Mouse (Mus musculus): ENCODE measurements around the gene Pfn1. TPM values are rescaled to one million over a fixed set of nuclear protein-coding genes. Genes with fewer than 3 reads are reported as not detected.

Gene Pfn1
- total RNA-seq, 2 experiments from 2014 or later = 284 to 293 TPM

DNA sequence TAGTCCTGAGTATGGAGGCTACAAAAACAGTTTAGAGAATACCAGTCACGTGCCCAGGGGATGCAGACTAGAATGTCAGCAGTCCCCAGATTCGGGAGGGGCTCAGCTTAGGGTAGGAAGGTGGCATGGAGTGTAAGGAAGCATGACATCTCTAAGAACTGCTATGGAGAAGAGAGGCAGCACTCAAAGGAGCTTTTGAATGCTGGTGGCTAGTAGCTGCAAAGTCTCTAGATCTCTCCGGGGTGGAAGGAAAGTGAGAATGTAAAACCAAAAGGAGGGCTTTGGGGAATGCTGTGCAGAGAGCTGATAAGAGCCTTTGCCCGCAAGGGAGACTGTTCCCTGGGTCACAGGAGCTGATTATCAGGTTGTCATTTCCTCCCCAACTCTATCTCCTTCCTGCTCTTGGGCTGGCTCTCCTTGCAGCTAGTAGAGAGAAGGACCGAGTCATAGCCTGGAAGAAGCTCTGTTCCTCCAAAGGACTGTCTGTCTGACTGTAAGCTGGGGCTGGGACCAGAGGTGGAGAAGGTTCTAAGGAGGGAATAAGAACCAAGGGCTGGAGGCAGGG lies 15.6 kb downstream of the Pfn1 start, which contains the start of gene Gp1ba:
Gene Gp1ba (plus strand): TSS at position 409 of the 565 bp plus-strand sequence.
- DNase-seq = no peak

DNA sequence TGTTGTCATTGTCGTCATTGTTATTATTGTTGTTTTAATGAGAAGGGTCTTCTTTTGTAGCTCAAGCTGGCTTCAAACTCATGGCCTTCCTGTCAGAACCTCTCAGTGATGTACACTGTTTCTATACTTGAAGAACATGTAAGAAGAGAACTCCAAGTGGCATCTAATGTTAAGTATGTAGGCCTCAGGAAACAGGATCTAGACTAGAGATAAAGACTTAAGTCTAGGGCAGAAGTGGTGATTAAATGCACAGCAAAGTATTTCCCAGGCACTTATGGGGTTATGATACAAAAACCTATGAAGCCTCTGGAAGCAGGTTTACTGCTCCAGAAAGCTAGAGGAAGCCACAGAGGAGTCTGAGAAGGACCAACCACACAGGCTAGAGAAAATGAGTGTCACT lies 16.2 kb downstream of the Pfn1 start:
- DNase-seq = no peak

DNA sequence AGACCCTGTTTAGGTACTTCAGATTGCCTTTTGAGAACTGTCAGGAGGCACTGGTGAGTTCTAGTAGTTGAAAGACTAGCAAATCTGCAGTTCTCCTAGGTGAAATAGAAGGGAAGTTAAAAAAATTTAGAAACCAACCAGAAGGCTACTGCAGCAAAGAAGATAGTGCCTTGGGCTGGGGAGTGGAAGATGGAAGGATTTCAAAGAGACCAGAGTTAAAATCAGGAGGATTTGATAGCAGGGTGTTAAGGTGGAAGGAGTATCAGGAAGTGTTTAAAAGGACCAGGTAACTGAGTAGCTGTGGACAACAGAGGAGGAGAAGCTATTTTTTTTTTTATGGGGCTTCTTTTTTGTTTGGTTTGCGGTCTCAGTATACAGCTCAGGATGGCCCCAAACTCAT lies 16.7 kb downstream of the Pfn1 start:
- no peak for DNase-seq

DNA sequence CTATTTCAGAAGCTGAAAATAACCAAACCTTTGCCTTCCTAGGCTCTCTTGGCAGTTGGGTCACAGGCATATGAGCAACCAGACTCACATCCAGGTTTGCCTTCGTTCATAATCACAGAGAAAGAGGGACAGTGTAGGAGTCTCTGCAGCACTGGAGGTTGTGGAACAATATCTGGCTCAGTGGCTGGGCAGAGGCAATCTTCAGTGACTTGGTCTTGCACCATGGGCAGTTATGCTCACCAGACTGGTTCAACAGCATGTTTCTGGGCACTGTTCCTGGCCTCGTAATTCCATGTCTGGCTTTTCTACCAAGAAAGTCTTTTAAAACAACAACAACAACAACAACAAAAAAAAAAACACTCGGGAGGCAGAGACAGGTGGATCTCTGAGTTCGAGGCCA lies 18.8 kb downstream of the Pfn1 start:
- no peak for DNase-seq

DNA sequence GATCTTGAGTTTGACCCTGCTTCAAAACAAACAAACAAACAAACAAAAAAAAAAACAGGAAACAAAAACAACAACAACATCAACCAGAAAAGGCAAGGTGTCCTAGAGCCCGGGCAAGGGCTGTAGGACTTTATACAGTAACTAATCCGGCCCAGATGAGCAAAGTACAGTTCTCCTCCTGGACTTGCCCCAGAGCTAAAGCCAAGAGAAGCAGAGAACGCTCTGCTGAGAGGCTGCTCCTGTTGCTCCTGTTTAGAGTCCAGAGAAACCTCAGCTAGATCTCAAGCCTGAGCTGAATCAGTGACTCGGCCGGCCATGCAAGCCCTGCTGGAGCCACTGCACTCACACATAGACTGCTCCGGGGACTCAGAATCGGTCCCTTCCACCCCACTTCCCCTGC lies 24.3 kb downstream of the Pfn1 start:
- DNase-seq = no peak

DNA sequence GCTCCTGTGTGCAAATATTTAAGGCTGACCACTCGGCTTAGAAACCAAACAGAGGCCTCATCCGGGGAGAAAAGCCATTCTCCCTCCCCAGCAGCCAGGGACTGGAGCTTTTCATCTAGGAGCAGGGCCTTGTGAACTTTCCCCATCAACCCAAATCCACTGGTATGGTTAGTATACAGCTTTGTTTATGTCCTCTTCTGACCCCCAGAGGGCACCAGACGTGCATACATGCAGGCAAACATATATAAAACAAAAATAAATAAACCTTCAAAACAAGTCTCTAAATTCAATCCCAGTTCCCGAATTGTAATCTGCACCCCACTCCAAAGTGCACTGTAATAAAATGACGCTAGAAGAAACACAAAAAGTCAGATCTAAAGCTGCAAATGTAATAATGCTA lies 24.9 kb downstream of the Pfn1 start:
- no peak for DNase-seq

DNA sequence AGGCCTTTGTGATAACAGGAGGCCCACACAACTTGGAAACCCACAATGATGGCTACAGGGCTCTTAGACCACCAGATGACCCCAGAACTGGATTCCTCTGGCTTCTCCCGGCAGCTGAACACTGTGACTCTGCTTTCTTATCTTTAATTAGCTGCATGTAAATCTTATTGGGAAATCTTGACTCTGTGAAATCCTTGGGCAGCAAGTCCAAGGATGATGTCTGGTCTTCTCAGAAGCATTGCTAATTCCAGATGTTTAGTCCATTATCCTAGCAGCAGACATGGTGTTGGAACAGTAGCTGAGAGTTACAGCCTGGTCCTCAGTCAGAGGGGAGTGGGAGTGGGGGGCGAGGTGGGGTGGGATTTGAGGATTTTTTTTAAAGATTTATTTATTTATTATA lies 26.0 kb downstream of the Pfn1 start:
- DNase-seq = no peak

DNA sequence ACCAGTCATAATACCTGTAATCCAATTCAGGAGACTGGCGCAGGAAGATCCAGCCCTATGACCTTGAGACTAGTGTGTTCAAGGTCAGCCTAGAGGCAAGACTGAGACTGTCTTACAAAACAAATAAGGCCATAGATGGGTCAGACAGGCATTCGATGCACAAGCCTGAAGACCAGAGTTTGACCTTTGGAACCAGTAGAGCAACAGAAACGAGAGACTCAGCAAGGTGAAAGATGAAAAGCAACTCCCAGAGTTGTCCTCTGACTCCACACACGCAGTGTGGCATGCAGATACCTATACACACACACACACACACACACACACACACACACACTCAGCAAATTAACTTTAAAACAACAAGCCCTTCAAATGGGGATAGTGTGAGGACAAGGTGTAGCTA lies 27.6 kb downstream of the Pfn1 start:
- DNase-seq = no peak

DNA sequence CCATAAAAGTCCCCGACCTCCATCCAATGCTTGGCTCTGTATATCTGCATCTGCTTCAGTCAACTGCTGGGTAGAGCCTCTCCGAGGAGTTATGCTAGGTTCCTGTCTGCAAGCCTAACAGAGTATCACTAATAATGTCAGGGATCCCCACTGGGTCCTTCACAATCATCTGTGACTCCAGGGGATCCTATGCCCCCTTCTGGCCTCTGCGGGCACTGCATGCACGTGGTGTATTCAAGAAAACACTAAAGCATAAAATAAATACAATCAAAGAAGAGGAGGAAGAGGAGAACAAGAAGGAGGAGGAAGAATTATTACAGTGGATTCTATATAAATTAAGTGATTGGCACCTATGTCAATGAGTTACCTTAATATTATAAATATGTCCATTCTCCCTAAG lies 29.0 kb downstream of the Pfn1 start:
- no peak for DNase-seq

DNA sequence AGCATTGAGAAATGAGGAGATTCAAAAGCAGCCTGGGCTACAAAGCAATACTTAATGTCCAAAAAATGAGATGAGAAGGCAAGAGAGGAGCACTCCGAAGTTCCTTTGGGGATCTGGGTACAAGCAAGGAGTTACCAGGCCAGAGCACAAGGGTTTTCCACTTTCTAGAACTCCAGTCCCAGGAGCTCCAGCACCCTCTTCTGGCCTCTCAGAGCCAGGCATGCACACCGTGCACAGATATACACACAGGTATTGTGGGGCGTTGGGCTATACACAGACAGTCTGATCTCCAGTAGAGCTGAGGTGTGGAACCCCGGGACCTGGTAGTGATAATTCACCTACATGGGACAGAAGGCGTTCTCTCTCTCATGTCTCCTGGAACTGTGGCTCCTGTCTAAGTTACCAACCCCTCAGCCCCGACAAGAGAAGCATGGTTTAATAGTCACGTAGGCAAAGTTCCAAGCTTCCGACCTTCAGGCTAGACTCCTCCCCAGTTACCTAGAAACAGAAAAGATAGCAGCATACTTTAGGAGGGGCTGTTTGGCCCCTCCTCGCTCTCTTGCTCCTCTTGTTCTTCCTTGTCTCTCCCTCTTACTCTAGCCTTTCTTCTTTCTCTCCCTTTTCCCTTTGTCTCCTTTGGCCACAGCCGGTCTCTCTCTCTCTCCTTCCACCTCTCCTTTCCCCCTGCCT lies 31.2 kb downstream of the Pfn1 start:
- no peak for DNase-seq

DNA sequence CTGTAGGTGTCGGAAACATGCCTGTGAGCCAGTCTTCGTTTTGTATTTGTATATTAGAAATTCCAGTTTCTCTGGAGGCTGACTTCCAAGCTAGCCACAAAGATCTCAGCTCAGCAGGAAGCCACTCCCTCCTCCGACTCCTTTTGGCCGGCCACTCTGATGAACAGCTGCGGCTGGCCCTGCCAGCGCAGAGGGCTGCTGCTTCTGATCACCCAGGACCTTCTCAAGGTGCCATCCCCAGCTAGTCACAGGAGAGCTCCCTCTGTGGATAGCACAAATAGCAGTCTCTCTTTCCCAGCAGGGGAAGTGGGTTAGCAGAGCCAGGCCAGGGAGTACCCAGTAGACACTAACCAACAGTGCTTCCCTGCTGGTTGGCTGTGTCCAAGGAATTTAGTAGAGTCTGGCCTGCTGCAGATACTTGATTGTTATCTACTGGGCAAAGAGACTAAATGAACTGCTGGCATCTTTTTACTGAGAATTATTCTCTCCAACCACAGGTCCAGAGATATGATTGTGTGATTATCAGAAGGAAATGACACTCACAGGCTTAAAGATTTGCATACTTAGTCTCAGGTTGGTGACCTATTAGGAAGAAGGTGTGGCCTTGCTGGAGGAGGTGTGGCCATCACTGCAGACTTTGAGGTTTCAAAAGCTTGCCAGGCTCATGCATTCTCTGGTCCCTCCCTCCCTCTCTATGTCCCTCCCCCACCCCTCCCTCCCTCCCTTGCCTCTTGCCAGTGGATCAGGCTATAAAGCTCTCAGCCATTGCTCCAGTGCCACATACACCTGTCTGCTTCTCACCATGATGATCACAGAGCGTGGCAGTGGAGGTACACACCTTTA lies 32.3 kb downstream of the Pfn1 start:
- DNase-seq = peak; percentile 67

DNA sequence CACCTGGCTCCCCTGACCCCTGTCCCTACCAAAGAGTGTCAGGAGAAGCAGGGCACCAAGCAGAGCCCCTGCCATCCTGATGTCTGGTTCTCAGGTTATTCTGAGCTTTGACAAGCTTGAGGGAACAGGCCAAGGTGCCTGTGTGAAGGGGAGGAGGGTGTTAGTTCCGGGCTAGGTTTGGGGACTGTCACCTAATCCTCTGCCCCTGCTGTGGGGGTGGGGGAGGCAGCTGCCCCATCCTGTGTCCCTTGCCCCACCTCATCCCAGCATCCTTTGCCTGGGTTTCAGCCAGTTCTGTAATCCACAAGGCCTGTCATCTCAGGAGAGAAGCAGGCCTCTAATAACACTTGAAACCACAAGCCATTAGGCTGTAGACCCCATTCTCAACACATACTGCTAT lies 35.3 kb downstream of the Pfn1 start, which contains the start of gene Chrne:
Gene Chrne (minus strand): TSS at position 116 of the 400 bp plus-strand sequence.
- peak; percentile 70 for DNase-seq

DNA sequence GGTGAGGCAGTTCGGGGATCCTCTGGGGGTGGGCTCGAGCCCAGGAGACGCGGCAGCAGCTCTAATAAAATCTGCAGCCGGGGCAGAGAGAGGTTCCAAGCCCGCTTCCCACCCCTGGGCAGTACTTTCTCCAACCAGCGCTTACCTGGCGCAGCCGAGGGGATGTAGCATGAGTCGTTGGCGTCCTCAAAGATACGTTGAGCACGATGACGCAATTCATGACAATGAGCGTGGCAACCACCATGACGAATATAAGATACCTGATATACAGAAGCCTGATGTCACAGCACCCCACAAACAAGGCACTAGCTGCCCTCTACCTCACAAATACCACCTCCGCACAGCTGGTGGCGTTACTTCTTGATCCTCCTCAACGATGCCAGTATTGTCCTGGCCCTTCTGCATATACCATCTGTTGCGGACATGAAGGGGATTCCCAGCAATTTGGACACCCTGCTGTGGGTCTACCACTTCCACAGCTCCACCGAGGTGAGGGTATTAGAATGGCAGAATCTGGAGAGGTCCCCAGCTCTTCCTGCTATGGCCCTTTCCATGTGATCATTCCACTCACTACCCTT lies 38.8 kb downstream of the Pfn1 start, which contains the start of gene 4930544D05Rik:
Gene 4930544D05Rik (plus strand): TSS at position 333 of the 578 bp plus-strand sequence.
- no peak for DNase-seq

DNA sequence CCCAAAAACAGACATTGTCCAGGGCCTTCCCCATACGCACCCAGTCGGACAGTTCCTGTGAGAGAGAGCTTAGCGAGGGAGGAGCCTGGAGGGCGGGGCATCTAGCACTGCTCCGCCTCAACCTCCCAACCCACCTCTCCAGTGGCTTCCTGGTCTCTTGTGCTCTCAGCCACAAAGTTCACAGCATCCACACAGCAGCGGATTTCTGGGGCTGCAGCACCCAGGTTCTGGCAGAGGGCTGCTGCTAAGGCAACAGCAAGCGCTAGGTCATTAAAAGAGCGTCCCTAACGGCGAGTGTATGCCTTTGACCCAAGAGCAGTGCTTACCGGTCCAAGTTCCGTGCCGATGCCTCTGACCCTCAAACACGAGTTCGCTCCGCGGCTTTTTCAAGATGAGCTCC lies 39.4 kb downstream of the Pfn1 start:
- peak; percentile 67 for DNase-seq

DNA sequence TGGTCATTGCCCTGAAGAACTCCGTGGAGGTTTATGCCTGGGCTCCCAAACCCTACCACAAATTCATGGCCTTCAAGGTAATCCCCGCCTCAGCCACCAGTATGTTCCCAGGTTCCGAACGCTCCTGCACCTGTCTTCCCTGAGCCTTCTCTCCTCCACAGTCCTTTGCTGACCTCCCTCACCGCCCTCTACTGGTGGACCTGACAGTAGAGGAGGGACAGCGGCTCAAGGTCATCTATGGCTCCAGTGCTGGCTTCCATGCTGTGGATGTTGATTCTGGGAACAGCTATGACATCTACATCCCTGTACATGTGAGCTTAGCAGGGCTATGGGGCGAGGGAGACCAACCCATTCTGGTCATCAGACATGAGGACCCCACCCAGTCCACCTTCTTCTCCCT lies 41.9 kb downstream of the Pfn1 start:
- no peak for DNase-seq

DNA sequence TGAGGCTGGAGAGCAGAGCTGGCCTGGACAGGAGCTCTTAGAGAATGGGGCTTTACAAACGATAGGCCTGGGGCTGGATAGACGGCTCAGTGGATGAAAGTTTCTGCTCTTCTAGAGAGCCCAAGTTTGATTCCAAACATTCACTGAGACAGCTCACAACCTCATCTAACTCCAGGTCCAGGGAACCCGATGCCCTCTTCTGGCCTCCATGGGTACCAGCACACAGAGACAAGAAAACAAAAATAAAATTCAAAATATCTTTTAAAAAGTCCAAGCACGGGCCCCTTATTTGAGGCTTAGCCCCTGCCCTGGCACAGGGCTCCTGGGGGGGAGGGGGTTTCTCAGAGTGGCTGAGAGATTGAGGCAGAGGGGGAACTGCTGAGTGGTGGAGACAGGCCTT lies 43.7 kb downstream of the Pfn1 start:
- DNase-seq = no peak

DNA sequence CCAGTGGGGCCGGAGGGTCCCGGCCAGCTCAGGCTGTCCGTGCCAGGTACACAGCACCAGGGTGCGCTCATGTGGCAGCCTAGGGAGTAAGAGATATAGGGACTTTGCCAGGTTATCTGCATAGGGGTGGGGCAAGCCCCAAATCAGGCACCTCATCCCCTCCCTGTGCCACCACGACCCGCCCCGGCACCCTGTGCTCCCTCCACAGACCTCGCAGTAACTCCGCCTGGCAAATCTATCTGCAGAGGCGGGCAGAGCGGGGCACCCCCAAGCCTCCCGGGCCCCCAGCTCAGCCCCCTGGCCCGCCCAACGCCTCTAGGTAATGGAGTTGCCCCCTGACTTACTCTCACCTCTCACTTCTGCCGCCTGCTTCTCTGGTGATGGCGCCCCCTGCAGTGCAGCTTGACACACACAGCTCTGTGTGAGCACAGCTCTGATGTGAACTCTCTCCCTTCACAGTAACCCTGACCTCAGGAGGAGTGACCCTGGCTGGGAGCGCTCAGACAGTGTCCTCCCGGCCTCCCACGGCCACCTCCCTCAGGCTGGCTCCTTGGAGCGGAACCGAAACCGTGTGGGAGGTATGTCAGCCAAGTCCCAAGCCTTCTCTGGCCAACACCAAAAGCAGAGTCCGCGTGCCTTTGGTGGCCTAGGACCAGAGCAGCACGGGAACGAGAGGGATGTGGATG lies 45.9 kb downstream of the Pfn1 start:
- DNase-seq = no peak

DNA sequence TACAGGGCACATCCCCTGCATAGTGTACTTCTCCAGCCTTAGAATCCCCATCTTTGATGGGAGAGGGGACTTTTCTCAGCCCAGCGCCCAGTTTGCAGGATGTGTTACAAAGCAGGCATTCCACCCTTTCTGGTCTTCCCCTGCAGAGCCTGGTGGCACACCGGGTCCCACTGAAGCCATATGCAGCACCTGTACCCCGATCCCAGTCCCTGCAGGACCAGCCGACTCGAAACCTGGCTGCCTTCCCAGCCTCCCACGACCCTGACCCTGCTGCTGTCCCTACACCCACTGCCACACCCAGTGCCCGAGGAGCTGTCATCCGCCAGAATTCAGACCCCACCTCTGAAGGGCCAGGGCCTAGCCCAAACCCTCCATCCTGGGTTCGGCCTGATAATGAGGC lies 46.8 kb downstream of the Pfn1 start:
- DNase-seq = no peak

DNA sequence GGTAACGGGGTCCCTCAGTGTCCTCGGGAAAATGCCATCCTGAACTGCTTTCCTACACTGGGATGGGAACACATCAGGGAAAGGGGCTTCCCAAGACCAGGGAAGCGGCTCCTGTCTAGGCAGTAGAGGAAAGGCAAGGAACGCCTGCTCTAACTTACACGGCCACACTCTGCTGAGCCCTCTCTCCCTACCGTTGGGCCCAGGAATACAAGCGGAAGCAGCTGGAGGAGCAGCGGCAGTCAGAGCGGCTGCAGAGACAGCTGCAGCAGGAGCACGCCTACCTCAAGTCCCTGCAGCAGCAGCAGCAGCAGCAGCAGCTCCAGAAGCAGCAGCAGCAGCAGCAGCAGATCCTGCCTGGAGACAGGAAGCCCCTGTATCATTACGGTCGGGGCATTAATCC lies 47.7 kb downstream of the Pfn1 start:
- DNase-seq = no peak

DNA sequence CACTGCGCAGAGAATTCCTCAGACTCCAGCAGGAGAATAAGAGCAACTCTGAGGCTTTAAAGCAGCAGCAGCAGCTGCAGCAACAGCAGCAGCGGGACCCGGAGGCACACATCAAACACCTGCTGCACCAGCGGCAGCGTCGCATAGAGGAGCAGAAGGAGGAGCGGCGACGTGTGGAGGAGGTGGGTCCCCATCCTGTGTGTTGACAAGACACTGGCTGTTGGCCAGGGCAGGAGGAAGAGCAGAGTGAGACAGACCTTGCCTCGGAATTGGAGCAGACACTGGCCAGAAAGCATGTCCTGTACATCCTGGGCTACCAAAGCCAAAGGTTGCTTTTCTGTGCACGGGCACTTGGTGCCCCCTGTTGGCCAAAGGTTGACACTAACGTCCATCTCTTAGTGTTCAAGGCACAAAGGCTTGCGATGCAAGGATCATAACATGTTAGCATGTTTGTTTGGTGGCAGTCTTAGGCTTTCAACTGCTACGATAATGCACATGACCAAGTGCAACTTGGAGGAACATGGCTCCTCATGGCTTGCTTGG lies 49.3 kb downstream of the Pfn1 start:
- peak; percentile 42 for DNase-seq
